Mouse (Mus musculus) spleen, adult 2 months (tissue): ENCODE results near the gene Megf11.

Experiments used
- CTCF ChIP-seq: fragments of 200-500 bp; IDR thresholded peaks from 2 replicates; pipeline ENCODE4 v1.5.1; 2011; ENCODE audit warnings: mild to moderate bottlenecking, inconsistent platforms; ENCODE audit not compliant: insufficient read depth, insufficient read length, insufficient replicate concordance; ENCODE audit errors: extremely low read depth
- POLR2A ChIP-seq: fragments of 200-500 bp; IDR thresholded peaks from 2 replicates; pipeline ENCODE4 v1.6.1; 2011; ENCODE audit warnings: low read depth, low read length, inconsistent platforms

DNA sequence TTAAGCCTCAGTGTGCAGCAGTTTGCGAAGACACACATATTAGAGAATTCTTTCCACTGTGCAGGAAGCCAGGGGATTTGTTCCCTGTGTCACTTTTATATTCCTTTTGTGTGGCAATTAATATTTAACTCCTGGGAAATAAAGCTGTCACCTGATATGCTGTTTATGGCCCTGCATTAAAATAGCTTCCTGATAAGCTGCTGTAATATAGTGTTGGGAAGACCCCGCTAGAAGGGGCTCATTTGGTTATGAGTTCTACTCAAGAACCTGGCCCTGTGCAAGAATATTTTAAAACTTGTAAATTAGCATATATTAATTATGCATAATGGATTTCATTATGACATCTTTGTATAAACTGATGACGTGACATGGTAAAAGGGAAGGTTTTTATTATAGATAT lies 191.7 kb downstream of the Megf11 start:
- TF ChIP-seq CTCF (no peak), POLR2A (no peak)
